Mouse (Mus musculus) naive thymus-derived CD4-positive, alpha-beta T cell, adult 5 months (primary cell): ENCODE results near the gene Dgka. TPM values are rescaled to one million over a fixed set of nuclear protein-coding genes. Genes with fewer than 3 reads are reported as not detected.

ENCODE experiments used
- polyA plus RNA-seq: library from polyadenylated mRNA; unstranded; fragments of 100-300 nt; shearing (Covaris generic); gene quantifications from one replicate; pipeline ENCODE4 v1.2.1, GENCODE M21; 2017

The Dgka gene
- polyA plus RNA-seq: 1,128 TPM

DNA sequence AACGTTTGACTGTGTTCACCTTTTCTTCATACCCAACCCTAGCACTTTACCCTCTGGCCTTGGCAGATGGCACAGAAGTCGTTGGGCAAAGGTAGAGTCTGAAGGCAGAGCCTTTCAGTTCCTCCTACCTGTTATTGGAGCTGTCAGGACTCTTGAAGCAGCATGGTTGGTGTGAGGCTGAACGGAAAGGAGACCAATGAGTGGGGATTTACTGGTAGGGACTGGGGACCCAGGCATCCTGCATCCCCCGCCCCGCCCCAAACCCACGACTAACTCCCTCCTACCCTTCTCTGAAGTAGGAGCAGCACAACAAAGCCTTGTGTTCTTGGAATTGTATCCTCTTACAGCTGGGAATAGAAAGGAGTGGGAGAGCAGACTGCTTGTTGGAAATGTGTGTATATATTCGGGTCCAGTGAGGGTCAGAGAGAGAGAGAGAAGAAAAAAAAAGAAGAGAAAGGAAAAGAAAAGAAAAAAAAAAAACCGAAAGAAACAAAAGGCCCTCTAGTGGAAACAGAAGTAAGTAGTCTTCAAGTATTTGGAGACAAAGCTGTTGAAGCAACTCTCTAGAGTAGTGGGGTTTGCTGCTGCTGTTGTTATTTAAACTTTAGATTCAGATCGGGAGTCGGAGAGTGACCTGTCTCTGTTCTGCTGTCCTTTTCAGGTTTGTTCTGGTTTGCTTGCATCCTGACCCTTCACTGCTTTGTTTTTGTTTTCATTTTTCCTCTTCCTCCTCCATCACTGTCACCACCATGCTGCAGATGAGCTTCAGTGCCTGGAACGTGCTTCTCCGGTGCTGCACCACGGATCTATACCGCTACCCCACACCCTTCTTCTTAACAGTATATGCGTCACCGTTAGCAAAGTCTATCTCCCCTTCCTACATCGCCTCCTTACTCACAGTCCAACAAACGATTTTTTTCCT lies at the start of gene Dgka:
TSS of gene Dgka (minus strand) at position 176 of the 922 bp plus-strand sequence.

DNA sequence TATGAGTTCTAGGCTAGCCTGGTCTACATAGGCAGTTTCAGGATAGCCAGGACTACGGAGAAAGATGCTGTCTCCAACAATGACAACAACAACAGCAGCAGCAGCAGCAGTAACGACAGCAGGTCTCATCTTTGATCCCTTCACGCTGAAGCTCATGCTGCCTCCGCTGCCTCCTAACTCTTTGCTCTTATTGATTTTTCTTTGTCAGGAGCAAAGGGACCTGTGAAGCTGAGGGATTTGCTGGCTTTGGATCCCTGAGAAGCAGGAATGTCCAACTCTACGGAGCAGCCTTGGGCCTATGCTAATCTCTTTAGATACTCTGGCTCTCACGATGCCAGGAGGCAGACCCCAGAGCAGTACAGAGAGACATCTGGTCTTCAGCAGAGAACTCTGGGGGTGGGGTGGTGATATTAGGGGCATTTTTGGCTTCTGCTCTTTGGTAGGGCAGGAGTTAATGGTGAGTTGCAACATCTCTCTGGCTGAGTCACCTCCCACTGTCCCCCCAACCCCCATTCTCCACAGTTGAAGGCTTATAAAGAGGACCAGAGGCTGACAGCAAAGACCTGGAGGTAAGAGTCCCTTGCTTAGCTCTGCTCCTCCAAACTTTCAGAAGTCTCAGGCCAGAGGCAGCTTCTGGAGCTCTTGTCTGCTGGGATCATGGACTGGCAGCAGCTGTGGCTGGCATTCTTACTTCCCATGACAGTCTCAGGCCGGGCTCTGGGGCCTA lies 45.9 kb upstream of the Dgka start, which contains the start of gene Mmp19:
TSS of gene Mmp19 (plus strand) at position 513 of the 727 bp plus-strand sequence.

DNA sequence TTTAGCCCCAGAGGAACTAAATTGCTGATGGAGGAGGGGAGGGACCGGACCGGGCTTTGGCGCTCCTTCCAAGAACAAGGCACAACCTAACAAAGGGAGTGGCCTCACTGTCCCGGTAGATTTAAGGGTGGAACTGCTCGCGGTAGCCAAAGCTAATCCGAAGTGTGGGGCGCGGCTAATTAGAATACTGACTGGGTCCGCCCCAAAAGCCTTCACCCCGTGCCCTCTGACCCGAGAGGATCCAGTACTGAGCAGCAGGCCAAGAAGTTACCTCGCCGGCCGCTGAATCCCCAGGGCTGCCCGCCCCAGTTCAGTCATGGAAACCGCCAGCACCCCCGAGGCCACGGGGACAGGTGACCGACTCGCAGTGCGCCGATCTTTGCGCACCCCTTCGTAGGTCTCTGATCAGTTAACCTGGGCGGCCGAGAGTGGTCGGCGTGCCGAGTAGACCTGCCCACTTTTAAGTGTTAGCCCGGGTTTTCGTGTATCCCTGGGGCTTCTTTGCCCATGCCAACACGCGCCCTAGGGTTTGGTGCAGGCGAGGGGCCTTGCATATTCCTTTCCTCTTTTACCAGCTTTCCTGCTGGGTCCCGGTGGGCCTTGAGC lies 3.1 kb upstream of the Dgka start, which contains the start of gene Pym1:
TSS of gene Pym1 (plus strand) at position 244 of the 606 bp plus-strand sequence.

DNA sequence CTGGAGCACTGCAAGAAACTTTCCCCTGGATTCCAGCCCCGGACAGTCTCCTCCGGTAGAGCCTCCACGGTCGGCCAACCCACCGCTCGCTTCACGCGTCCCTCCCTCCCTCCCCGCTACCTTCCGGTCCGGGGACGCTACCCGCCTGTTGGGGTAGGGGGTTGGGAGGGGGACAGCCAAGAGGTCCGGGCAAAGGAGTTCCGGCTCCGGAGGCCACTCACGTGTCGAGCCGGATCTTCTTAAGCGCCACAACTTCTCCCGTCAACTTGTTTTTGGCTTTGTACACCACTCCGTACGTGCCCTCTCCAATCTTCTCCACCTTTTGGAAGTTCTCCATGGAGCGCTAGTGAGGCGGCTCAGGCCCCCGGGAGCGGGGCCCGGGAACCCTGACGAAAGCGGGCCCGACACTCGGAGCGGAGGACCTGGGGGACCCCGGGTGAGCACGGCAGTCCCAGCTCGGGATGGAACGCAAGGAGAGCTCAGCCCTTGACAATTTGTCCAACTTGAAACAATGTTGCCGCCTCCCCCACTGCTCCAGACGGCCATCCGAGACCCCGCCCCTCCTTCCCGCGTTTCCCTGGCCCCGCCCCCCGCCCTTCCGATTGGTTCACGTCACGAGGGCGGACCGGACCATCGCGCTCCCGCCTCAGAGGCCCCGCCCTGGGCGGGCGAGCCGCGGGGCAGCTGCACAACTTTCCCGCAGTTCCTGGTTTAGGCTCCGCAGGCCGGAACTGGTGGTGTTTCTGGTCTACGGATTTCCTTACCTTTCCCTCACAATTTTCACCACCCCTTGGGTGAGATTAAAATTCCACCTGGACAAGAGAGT lies 40.0 kb downstream of the Dgka start, which contains the start of gene Cdk2:
TSS of gene Cdk2 (minus strand) at position 541 of the 826 bp plus-strand sequence.

DNA sequence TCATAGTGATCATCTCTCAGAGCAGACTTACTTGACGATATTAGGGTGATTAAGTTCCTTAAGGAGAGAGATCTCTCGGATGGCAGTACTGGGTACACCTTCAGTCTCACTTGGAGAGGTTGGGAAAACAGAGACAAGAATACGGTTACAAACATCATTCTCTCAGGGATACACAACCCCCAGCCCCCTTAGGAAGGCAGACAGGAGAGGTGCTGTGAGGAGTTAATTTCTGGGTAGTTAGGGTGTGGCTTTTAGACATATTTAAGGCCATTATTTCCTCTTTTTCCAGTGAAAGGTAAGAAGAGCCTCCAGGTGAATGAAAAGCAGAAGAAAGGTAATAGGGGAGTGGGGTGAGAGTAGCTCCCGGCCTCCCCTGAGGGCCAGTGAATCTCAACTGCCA lies 40.8 kb downstream of the Dgka start, which contains the start of gene Pmel:
TSS of gene Pmel (plus strand) at position 301 of the 400 bp plus-strand sequence.

DNA sequence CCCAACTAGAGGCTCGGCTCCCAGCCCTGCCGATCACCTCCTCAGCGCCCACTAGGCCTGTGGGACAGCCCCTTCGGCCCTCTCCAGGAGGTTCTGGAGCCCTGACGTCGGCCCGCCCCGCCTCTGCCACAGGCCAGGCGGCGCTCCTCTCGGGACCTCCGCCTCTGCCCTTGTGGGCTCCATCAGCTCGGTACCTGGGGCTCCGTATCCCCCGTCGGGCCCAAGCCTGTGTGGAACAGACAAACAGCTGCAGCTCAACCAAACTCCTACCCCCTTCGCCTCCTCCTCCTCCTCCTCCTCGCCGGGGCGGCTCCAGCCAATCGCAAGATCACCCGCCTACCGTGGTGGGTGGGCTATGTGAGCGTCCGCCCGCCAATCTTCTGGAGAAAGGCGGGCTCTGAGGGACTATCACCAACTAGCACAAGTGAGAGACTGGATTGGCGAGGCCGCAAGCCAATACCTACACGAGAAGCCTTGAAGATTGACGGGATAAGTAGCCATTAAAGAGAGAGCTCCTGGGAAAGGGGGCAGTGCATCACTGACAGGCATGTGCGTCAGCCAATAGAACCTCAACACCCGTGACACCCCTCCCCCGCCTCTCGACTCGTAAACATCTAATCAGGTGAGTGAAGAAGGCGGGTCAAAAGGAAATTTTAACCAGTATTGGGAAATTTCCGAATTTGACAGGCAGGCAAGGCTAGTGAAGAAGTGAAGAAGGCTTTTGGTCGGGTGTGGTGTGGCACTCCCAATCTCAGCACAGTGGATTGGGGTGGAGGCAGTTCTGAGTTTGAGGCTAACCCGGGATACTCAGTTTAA lies 48.5 kb downstream of the Dgka start, which contains the start of gene Rab5b:
TSS of gene Rab5b (minus strand) at position 273 of the 816 bp plus-strand sequence.

DNA sequence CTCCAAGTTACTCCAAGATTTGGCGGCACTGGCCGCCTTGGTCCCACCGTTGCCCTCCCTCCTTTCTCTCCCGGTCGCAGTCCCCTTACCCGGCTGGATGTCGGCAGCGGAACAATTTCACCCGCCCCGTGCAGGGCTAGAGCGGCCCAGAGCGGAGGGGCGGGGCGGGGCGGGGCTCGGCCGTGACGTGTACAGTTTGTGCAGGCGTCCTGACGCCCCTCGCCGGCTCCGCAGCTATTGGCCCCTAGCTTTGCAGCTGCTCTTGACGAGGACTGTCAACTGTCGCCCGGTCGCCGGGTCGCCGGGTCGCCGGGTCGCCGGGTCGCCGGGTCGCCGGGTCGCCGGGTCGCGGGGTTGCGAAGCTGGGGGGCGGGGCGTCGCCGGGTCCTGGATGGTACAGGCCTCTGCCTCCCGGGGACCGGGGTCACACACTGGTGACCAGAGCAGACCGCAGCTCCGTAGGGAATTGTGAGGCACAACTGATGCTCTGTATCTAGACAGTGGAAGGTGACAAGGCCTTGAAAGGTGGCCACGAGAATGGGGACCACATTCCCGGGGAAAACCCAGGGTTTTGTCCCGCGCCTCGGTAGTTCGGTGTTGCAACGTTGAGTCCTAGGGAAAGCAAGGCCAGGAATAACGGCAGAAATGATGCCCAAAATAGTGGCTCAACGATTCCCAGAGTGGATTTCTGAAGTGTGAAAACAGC lies 70.7 kb downstream of the Dgka start, which contains the start of gene Suox:
TSS of gene Suox (minus strand) at position 311 of the 706 bp plus-strand sequence.

Other genes starting within 250 kb of the Dgka start
- 3.2 TPM for gene Myl6b, start 246.2 kb downstream of the Dgka start, polyA plus RNA-seq
- 269 TPM for gene Esyt1, start 219.0 kb downstream of the Dgka start, polyA plus RNA-seq
- 32.4 TPM for gene Zc3h10, start 197.1 kb downstream of the Dgka start, polyA plus RNA-seq
- 2,874 TPM for gene Rpl41, start 195.6 kb downstream of the Dgka start, polyA plus RNA-seq
- 27.6 TPM for gene Pa2g4, start 178.9 kb downstream of the Dgka start, polyA plus RNA-seq
- 1.2 TPM for gene Erbb3, start 155.2 kb downstream of the Dgka start, polyA plus RNA-seq
- 770 TPM for gene Rps26, start 118.1 kb downstream of the Dgka start, polyA plus RNA-seq
- gene Ikzf4, start 98.9 kb downstream of the Dgka start, polyA plus RNA-seq: 7.6 TPM
- gene Suox, start 70.8 kb downstream of the Dgka start, polyA plus RNA-seq: 18.4 TPM
- 26.5 TPM for gene Rab5b, start 48.6 kb downstream of the Dgka start, polyA plus RNA-seq
- 6.4 TPM for gene Pmel, start 40.7 kb downstream of the Dgka start, polyA plus RNA-seq
- gene Cdk2, start 39.8 kb downstream of the Dgka start, polyA plus RNA-seq: 36.7 TPM
- gene Pym1, start 3.0 kb upstream of the Dgka start, polyA plus RNA-seq: 31.8 TPM
- not detected for gene Mmp19, start 46.1 kb upstream of the Dgka start, polyA plus RNA-seq
- 54.8 TPM for gene Dnajc14, start 59.2 kb upstream of the Dgka start, polyA plus RNA-seq
- gene Tmem198b, start 59.5 kb upstream of the Dgka start, polyA plus RNA-seq: 5.8 TPM
- 109 TPM for gene Sarnp, start 72.5 kb upstream of the Dgka start, polyA plus RNA-seq
- 26.9 TPM for gene Ormdl2, start 76.8 kb upstream of the Dgka start, polyA plus RNA-seq
- gene Gdf11, start 146.9 kb upstream of the Dgka start, polyA plus RNA-seq: 1.2 TPM
- gene Cd63, start 156.1 kb upstream of the Dgka start, polyA plus RNA-seq: not detected
- gene Rdh5, start 178.0 kb upstream of the Dgka start, polyA plus RNA-seq: 8.4 TPM
- gene Bloc1s1, start 179.2 kb upstream of the Dgka start, polyA plus RNA-seq: 85.2 TPM
- 8.8 TPM for gene Itga7, start 189.0 kb upstream of the Dgka start, polyA plus RNA-seq
- gene Mettl7b, start 216.1 kb upstream of the Dgka start, polyA plus RNA-seq: not detected
- gene Olfr9, start 244.6 kb upstream of the Dgka start, polyA plus RNA-seq: 0.12 TPM